Mouse (Mus musculus) stomach, embryonic 14.5 days (tissue): ENCODE results near the gene Slc4a3. TPM values are rescaled to one million over a fixed set of nuclear protein-coding genes. Genes with fewer than 3 reads are reported as not detected.
A peak's percentile ranks its signal among the peaks of the same experiment; 100 is the strongest.

Source experiments
- ATAC-seq: fragments of 200-750 bp; cut with Nextera tagmentation; 2 replicates; pipeline ENCODE4 v1.8.0; 2017; ENCODE audit warnings: low read depth, moderate TSS enrichment; ENCODE audit not compliant: insufficient number of reproducible peaks, insufficient read depth, low FRiP score
- H3K27ac ChIP-seq: fragments of 300-500 bp; sonication (generic); 2 replicates; pipeline ENCODE4 v1.5.1; 2014; ENCODE audit warnings: mild to moderate bottlenecking, low read length, moderate library complexity, mixed read lengths
- H3K27me3 ChIP-seq: fragments of 300-500 bp; sonication (generic); 2 replicates; pipeline ENCODE4 v1.6.1; 2014; ENCODE audit warnings: low read length, control low read depth, mixed read lengths; ENCODE audit not compliant: control insufficient read depth, insufficient read depth
- H3K36me3 ChIP-seq: fragments of 300-500 bp; sonication (generic); 2 replicates; pipeline ENCODE4 v1.6.1; 2014; ENCODE audit warnings: mild to moderate bottlenecking, control low read depth, low read length, moderate library complexity, mixed read lengths; ENCODE audit not compliant: control insufficient read depth, insufficient read depth
- H3K4me1 ChIP-seq: fragments of 300-500 bp; sonication (generic); 2 replicates; pipeline ENCODE4 v1.6.1; 2014; ENCODE audit warnings: low read length, control low read depth, mixed read lengths; ENCODE audit not compliant: control insufficient read depth, insufficient read depth
- H3K4me2 ChIP-seq: fragments of 300-500 bp; sonication (generic); replicated peaks from 2 replicates; pipeline ENCODE4 v1.6.1; 2014; ENCODE audit warnings: low read depth, low read length, control low read depth
- H3K4me3 ChIP-seq: fragments of 300-500 bp; sonication (generic); 2 replicates; pipeline ENCODE4 v1.5.1; 2014; ENCODE audit warnings: low read depth, low read length, control low read depth
- H3K9ac ChIP-seq: fragments of 300-500 bp; sonication (generic); replicated peaks from 2 replicates; pipeline ENCODE4 v1.6.1; 2014; ENCODE audit warnings: low read depth, mild to moderate bottlenecking, control low read depth, low read length, moderate library complexity, mixed read lengths
- H3K9me3 ChIP-seq: fragments of 300-500 bp; sonication (generic); 2 replicates; pipeline ENCODE4 v1.6.1; 2016; ENCODE audit warnings: low read depth, low read length, control low read depth; ENCODE audit not compliant: control insufficient read depth
- WGBS: fragments of 180-500 bp; shearing (Covaris S2); extraction: QIAGEN DNeasy Blood & Tissue Kit; methylation state at CpG from one replicate; pipeline ENCODE4 v1.1.7; 2014; 5-methylcytosine and 5-hydroxymethylcytosine counted together
- polyA plus RNA-seq: library from polyadenylated mRNA; unstranded; fragments of >200 nt; fragmentation: Nextera tagmentation; extraction: Ambion mirVana; gene quantifications from 2 replicates; pipeline ENCODE4 v1.2.1, GENCODE M21; 2014

The Slc4a3 gene
- polyA plus RNA-seq, 1 experiment from 2014 or later, result 16.5 TPM

DNA sequence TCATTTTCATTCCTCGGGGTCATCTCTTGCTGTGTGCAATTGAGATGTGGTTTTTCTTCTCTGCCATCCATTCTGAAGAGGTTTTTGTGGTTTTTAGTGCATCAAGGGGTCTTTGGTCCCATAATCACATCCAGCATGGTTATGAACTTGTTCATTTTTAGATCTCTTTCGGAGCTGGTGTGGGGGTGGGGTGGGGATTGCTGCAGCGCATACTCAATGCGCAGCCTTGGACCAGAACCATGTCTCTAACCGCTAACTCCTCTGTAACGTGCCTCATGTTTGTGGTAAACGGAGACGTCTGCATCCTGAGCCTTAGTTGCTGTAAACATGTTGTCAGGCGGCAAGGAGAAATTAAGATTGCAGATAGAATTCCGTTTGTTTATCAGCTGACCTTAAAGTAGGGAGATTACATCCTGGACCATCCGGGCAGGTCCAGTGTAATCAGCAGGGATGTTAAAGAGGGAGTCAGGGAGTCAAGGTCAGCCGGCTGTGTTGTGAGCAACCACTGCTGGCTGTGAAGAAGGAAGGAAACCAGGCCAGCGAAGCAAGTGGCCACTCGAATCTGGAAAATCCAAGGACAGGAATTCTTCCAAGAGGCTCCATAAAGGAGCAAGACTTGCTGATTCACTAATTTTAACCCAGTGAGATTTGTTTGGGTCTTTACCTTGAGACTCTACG lies 29.2 kb upstream of the Slc4a3 start:
- no peak overlapping the region for H3K27ac ChIP-seq
- 66% methylated on average over 15 of the region's 15 CpGs for WGBS
- no peaks in the 10 kb centered on the region for H3K9me3 ChIP-seq
- H3K4me1 ChIP-seq, result peaks cover 20% of the 10 kb centered on the region
- no peak overlapping the region for H3K4me2 ChIP-seq
- no peaks in the 10 kb centered on the region for H3K36me3 ChIP-seq
- H3K27me3 ChIP-seq, result no peaks in the 10 kb centered on the region
- H3K4me3 ChIP-seq, result no peak overlapping the region
- ATAC-seq, result no peak
- no peak overlapping the region for H3K9ac ChIP-seq

GRCm38 (mm10) chr1:75517984-75518383 lies 28.1 kb upstream of the Slc4a3 start:
- Histone ChIP-seq H3K9me3 (no peaks in the 10 kb centered on the region), H3K36me3 (no peaks in the 10 kb centered on the region), H3K9ac (no peak overlapping the region), H3K27ac (peak overlapping the region; percentile 96; the same call in 1 of the 2 replicates), H3K27me3 (no peaks in the 10 kb centered on the region), H3K4me3 (no peak overlapping the region), H3K4me2 (no peak overlapping the region), H3K4me1 (peaks cover 23% of the 10 kb centered on the region)
- ATAC-seq, result no peak
- WGBS, result 33% methylated on average over 4 of the region's 4 CpGs

- Histone ChIP-seq H3K4me2 (no peak overlapping the region), H3K27me3 (no peaks in the 10 kb centered on the region), H3K36me3 (no peaks in the 10 kb centered on the region), H3K9ac (no peak overlapping the region), H3K4me3 (no peak overlapping the region), H3K27ac (peak overlapping the region; percentile 96; the same call in 1 of the 2 replicates), H3K4me1 (peaks cover 23% of the 10 kb centered on the region), H3K9me3 (no peaks in the 10 kb centered on the region)
- ATAC-seq, result no peak
- WGBS, result 92% methylated on average over 4 of the region's 4 CpGs
Observed at GRCm38 (mm10) chr1:75518427-75518826, 27.6 kb upstream of the Slc4a3 start.

DNA sequence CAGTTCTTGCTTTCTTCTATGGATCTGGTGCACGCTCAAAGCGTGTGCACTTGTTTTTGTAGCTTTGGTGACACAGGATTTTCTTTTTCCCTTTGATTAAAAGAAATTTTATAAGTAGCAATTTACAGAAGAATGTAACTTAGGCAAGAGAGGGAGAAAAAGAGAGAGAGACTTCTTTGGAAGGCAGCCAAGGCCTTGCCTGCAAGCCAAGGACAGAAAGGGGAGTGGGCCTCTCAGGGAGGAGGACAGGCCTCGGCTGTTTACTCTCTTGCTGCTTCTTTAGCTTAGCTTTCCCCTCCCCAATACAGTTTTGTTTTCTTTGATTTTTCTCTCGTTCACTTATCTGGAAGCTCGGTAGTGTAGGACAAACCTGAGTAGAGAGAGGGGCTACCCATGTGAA lies 26.5 kb upstream of the Slc4a3 start:
- no peak overlapping the region for H3K4me3 ChIP-seq
- H3K27me3 ChIP-seq, result no peaks in the 10 kb centered on the region
- no peak for ATAC-seq
- H3K9ac ChIP-seq, result no peak overlapping the region
- no peak overlapping the region for H3K4me2 ChIP-seq
- peaks cover 23% of the 10 kb centered on the region for H3K4me1 ChIP-seq
- WGBS, result 34% methylated on average over 5 of the region's 5 CpGs
- no peaks in the 10 kb centered on the region for H3K9me3 ChIP-seq
- no peaks in the 10 kb centered on the region for H3K36me3 ChIP-seq
- peak overlapping the region; percentile 96 for H3K27ac ChIP-seq

DNA sequence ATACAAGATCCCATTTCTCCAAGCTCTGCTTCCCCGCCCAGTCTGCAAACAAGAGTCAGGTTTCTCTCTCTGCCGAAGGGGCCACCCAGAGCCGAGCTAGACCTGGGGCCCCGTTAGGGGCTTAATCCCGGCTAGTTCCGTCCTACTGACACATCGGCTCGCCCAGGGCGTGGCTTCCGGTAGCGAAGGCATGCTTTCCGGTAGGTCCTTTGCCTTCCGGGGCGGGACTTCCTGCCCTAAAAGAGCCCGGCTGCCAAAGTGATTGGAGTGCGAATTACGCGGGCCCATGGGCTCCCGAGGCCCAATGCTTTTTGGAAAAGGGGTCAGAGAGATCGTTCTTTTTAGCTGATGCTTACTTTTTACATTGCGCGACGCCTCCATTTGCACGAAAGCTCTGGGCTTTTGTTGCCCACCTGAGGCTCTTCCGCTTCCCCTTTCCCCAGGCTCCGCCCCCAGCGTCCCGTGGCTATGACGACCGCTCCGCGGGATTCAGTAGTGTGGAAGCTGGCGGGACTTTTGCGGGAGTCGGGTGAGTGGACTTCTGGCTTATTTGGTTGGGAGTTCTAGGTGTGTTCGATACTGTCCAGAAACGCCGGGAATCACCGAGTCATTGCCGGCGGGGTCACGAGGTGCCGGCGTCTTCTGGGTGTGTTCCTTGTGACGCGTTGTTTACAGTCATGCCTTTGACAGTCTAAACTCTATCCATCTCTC lies 24.6 kb upstream of the Slc4a3 start, which contains the start of gene Stk11ip:
Gene Stk11ip (plus strand): TSS at position 209 of the 711 bp plus-strand sequence.
- Histone ChIP-seq H3K9me3 (no peaks in the 10 kb centered on the region), H3K27me3 (no peaks in the 10 kb centered on the region), H3K27ac (peak within 1 kb of the TSS; percentile 96), H3K36me3 (no peaks in the 10 kb centered on the region), H3K9ac (0 out of 2 replicates have a peak within 1 kb of the TSS, but pooled peaks have one; percentile 2), H3K4me2 (peak within 1 kb of the TSS; percentile 77), H3K4me3 (peak within 1 kb of the TSS; percentile 58), H3K4me1 (peaks cover 23% of the 10 kb centered on the region)
- under 1% methylated on average over 46 of the region's 46 CpGs for WGBS
- peak; percentile 97 for ATAC-seq

GRCm38 (mm10) chr1:75524679-75525078 lies 21.4 kb upstream of the Slc4a3 start:
- Histone ChIP-seq H3K9ac (no peak overlapping the region), H3K9me3 (no peaks in the 10 kb centered on the region), H3K4me3 (no peak overlapping the region), H3K4me2 (no peak overlapping the region), H3K27me3 (no peaks in the 10 kb centered on the region), H3K4me1 (peaks cover 13% of the 10 kb centered on the region), H3K36me3 (peaks cover 13% of the 10 kb centered on the region; the same call in 1 of the 2 replicates), H3K27ac (no peak overlapping the region)
- no peak for ATAC-seq
- 87% methylated on average over 7 of the region's 7 CpGs for WGBS

DNA sequence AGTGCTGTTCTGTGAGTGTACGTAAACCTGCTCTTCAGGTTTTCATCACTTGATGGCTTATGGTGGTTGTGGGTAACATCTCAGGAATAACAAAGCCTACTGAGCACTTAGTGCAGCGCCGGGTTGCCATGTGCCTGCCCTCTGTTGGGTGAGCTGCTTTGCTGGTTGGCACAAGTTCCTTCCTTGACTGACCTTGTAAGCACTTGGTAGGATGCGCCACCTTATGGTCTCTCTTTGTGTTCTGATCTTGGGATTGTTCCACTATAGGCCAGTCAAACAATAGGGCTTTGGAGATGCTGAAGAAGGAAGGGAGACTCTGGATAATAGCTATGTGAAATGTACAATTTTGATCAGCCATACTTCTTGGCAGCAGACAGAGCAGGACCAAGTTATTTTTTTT lies 15.5 kb upstream of the Slc4a3 start:
- Histone ChIP-seq H3K9ac (no peak overlapping the region), H3K4me2 (no peak overlapping the region), H3K9me3 (no peaks in the 10 kb centered on the region), H3K36me3 (peaks cover 44% of the 10 kb centered on the region), H3K27ac (no peak overlapping the region), H3K4me3 (no peak overlapping the region), H3K4me1 (no peaks in the 10 kb centered on the region), H3K27me3 (no peaks in the 10 kb centered on the region)
- 86% methylated on average over 4 of the region's 4 CpGs for WGBS
- ATAC-seq, result no peak

GRCm38 (mm10) chr1:75532280-75533172 lies 13.5 kb upstream of the Slc4a3 start:
- H3K4me3 ChIP-seq, result no peak overlapping the region
- no peaks in the 10 kb centered on the region for H3K27me3 ChIP-seq
- WGBS, result 90% methylated on average over 19 of the region's 19 CpGs
- H3K9ac ChIP-seq, result no peak overlapping the region
- H3K4me2 ChIP-seq, result no peak overlapping the region
- no peaks in the 10 kb centered on the region for H3K4me1 ChIP-seq
- ATAC-seq, result no peak
- H3K9me3 ChIP-seq, result no peaks in the 10 kb centered on the region
- no peak overlapping the region for H3K27ac ChIP-seq
- peaks cover 46% of the 10 kb centered on the region for H3K36me3 ChIP-seq
